Mouse (Mus musculus) lung, embryonic 14.5 days (tissue): ENCODE data around the gene Kcnv2. TPM values are rescaled to one million over a fixed set of nuclear protein-coding genes. Genes with fewer than 3 reads are reported as not detected.

ENCODE experiments used
- ATAC-seq: fragments of 200-750 bp; cut with Nextera tagmentation; 2 replicates; pipeline ENCODE4 v1.8.0; 2017; ENCODE audit warnings: mild to moderate bottlenecking, moderate TSS enrichment, moderate library complexity; ENCODE audit not compliant: insufficient read depth
- DNase-seq: peaks from one replicate; pipeline ENCODE4 v3.0.0-alpha.2; 2015
- H3K27ac ChIP-seq: fragments of 300-500 bp; sonication (generic); 2 replicates; pipeline ENCODE4 v1.5.1; 2014; ENCODE audit warnings: low read depth, mild to moderate bottlenecking, moderate library complexity
- H3K27me3 ChIP-seq: fragments of 300-500 bp; sonication (generic); 2 replicates; pipeline ENCODE4 v1.6.1; 2014; ENCODE audit warnings: low read length, control low read depth; ENCODE audit not compliant: insufficient read depth
- H3K36me3 ChIP-seq: fragments of 300-500 bp; sonication (generic); 2 replicates; pipeline ENCODE4 v1.6.1; 2014; ENCODE audit warnings: control low read depth; ENCODE audit not compliant: insufficient read depth
- H3K4me1 ChIP-seq: fragments of 300-500 bp; sonication (generic); 2 replicates; pipeline ENCODE4 v1.6.1; 2014; ENCODE audit warnings: antibody characterized with exemption, control low read depth; ENCODE audit not compliant: insufficient read depth
- H3K4me2 ChIP-seq: fragments of 300-500 bp; sonication (generic); 2 replicates; pipeline ENCODE4 v1.6.1; 2014; ENCODE audit warnings: mild to moderate bottlenecking
- H3K4me3 ChIP-seq: fragments of 300-500 bp; sonication (generic); 2 replicates; pipeline ENCODE4 v1.5.1; 2014; ENCODE audit warnings: low read depth, low read length
- H3K9ac ChIP-seq: fragments of 300-500 bp; sonication (generic); 2 replicates; pipeline ENCODE4 v1.6.1; 2014
- H3K9me3 ChIP-seq: fragments of 300-500 bp; sonication (generic); 2 replicates; pipeline ENCODE4 v1.6.1; 2016; ENCODE audit warnings: low read depth, low read length, control low read depth
- CTCF ChIP-seq: IDR thresholded peaks from 2 replicates; pipeline ENCODE4 v1.5.1; 2016; ENCODE audit warnings: antibody characterized with exemption, low read depth
- WGBS: fragments of 180-500 bp; shearing (Covaris S2); extraction: QIAGEN DNeasy Blood & Tissue Kit; methylation state at CpG from one replicate; pipeline ENCODE4 v1.1.7; 2014; 5-methylcytosine and 5-hydroxymethylcytosine counted together
- polyA plus RNA-seq: library from polyadenylated mRNA; unstranded; fragments of >200 nt; fragmentation: Nextera tagmentation; extraction: Ambion mirVana; gene quantifications from 2 replicates; pipeline ENCODE4 v1.2.1, GENCODE M21; 2014

Kcnv2 gene
- polyA plus RNA-seq, 1 experiment from 2014 or later = not detected

- peak overlapping the region; percentile 42; the same call in 1 of the 2 replicates for H3K27ac ChIP-seq
- H3K4me3 ChIP-seq = peak overlapping the region; percentile 11; the same call in 1 of the 2 replicates
- no peak for TF ChIP-seq CTCF
- ATAC-seq = peak; percentile 75
- peak overlapping the region; percentile 56 for H3K4me2 ChIP-seq
- H3K4me1 ChIP-seq = peaks cover 6% of the 10 kb centered on the region; the same call in 1 of the 2 replicates
- peak; percentile 73 for DNase-seq
- no peaks in the 10 kb centered on the region for H3K27me3 ChIP-seq
- H3K36me3 ChIP-seq = no peaks in the 10 kb centered on the region
- 1% methylated on average over 8 of the region's 8 CpGs for WGBS
- H3K9me3 ChIP-seq = no peaks in the 10 kb centered on the region
- peak overlapping the region; percentile 32; the same call in 1 of the 2 replicates for H3K9ac ChIP-seq
These were observed 42.1 kb downstream of the Kcnv2 start for GRCm38 (mm10) chr19:27364521-27364931.

- Histone ChIP-seq H3K27ac (no peak overlapping the region), H3K9me3 (no peaks in the 10 kb centered on the region), H3K9ac (no peak overlapping the region), H3K4me1 (peaks cover 6% of the 10 kb centered on the region; the same call in 1 of the 2 replicates), H3K4me3 (no peak overlapping the region), H3K36me3 (no peaks in the 10 kb centered on the region), H3K4me2 (no peak overlapping the region), H3K27me3 (no peaks in the 10 kb centered on the region)
- DNase-seq (no peak), ATAC-seq (no peak)
- no peak for TF ChIP-seq CTCF
- WGBS = 74% methylated on average over 10 of the region's 10 CpGs
These were observed 43.8 kb downstream of the Kcnv2 start for GRCm38 (mm10) chr19:27366113-27366746.

DNA sequence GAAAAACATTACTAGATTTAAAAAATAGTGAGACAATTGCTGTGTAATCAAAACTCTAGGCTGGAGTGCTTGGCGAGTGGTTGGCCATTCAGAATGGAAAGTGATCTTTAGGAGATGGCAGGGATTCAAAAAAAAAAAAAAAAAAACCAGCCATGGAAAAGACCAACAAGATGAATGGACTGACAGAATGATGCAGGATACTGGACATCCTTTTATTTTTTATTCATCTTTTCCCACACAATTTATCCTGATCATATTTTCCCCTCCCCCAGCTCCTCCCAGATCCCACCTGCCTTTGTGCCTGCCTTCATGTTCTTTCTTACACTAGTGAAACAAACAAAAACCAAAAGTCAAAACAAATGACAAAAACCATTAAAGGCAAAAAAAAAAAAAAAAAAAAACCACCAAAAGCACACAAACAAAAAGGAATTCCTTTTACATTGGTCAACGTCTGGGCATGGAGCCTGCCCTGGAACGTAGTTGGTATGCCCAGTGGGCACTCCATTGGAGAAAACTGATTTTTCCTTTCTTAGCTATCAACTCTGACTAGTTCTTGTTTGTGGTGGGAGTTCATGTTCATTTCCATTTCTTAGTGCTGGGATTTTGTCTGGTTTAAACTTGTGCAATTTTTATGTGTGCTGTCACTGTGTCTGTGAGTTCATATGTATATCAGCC, 47.2 kb downstream of the Kcnv2 start:
- peak; percentile 65 for DNase-seq
- no peak; the same call in 1 of the 2 replicates for ATAC-seq
- H3K9me3 ChIP-seq = no peaks in the 10 kb centered on the region
- no peak for TF ChIP-seq CTCF
- 0 out of 2 replicates have a peak, but pooled peaks cover 2% of the 10 kb centered on the region for H3K4me1 ChIP-seq
- H3K4me2 ChIP-seq = no peak overlapping the region
- H3K36me3 ChIP-seq = no peaks in the 10 kb centered on the region
- WGBS = 51% methylated on average over 3 of the region's 3 CpGs
- no peak overlapping the region for H3K9ac ChIP-seq
- H3K27ac ChIP-seq = no peak overlapping the region
- H3K4me3 ChIP-seq = no peak overlapping the region
- H3K27me3 ChIP-seq = no peaks in the 10 kb centered on the region

- Histone ChIP-seq H3K9me3 (no peaks in the 10 kb centered on the region), H3K27me3 (no peaks in the 10 kb centered on the region), H3K36me3 (no peaks in the 10 kb centered on the region), H3K4me1 (no peaks in the 10 kb centered on the region), H3K4me3 (no peak overlapping the region), H3K4me2 (no peak overlapping the region), H3K9ac (no peak overlapping the region), H3K27ac (no peak overlapping the region)
- 64% methylated on average over 2 of the region's 2 CpGs for WGBS
- DNase-seq (peak; percentile 61), ATAC-seq (no peak; the same call in 1 of the 2 replicates)
- no peak for TF ChIP-seq CTCF
These were observed 47.8 kb downstream of the Kcnv2 start for GRCm38 (mm10) chr19:27370174-27370573.

- ATAC-seq (no peak), DNase-seq (no peak)
- no peaks in the 10 kb centered on the region for H3K36me3 ChIP-seq
- H3K27ac ChIP-seq = no peak overlapping the region
- H3K9me3 ChIP-seq = no peaks in the 10 kb centered on the region
- H3K4me3 ChIP-seq = no peak overlapping the region
- TF ChIP-seq CTCF = no peak
- no peaks in the 10 kb centered on the region for H3K4me1 ChIP-seq
- 72% methylated on average over 2 of the region's 2 CpGs for WGBS
- no peaks in the 10 kb centered on the region for H3K27me3 ChIP-seq
- no peak overlapping the region for H3K4me2 ChIP-seq
- no peak overlapping the region for H3K9ac ChIP-seq
These were observed 48.4 kb downstream of the Kcnv2 start for GRCm38 (mm10) chr19:27370784-27371183.

DNA sequence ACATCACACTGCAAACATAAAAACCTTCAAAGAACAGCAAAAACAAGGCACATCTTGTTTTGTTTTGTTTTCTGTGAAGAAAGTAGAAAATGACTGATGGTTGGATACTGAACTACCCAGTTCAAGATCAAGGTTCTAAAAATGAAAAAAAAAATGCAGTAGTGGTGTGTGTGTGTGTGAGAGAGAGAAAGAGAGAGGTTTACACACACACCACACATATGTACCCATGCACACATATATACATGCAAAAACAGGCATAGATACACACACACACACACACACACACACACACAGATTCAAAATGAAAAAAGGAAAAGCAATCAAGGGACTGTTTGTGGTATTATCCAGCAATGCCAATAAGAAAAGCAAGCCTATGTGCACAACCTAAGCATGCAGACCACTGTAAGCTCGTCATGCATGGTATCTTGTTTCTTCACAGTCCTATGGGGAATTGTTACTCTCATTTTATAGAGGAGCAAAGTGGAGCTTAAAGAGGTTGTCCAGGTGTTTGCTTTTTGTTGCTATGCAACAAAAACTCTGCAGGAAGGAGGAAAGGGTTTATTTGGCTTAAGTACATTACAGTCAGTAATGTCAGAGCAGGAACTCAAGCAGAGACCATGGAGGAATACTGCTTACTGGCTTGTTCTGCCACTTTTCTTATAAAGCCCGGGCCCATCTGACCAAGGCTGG, 57.5 kb downstream of the Kcnv2 start:
- Histone ChIP-seq H3K36me3 (peaks cover 1% of the 10 kb centered on the region; the same call in 1 of the 2 replicates), H3K4me2 (no peak overlapping the region), H3K9ac (no peak overlapping the region), H3K4me3 (no peak overlapping the region), H3K9me3 (no peaks in the 10 kb centered on the region), H3K27ac (no peak overlapping the region), H3K4me1 (no peaks in the 10 kb centered on the region), H3K27me3 (no peaks in the 10 kb centered on the region)
- DNase-seq (no peak), ATAC-seq (no peak)
- 76% methylated on average over 2 of the region's 2 CpGs for WGBS
- TF ChIP-seq CTCF = no peak

DNA sequence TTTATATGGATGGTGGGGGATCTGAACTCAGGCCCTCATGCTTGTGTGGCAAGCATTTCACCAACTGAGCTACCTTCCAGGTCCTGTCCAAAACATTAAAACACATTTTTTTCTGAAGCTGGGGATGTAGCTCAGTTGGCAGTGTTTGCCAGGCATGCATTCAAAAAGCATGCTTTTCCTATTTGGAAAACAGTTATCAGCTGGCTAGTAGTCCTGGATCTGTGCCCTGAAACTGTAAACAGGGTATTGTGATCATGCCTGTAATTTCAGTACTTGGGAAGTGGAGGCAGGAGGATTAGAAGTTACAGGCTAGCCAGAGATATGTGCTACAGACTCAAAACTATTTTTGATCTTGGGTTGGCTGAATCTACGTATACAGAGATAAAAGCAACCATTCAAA, 59.7 kb downstream of the Kcnv2 start:
- Histone ChIP-seq H3K27ac (no peak overlapping the region), H3K4me1 (no peaks in the 10 kb centered on the region), H3K4me2 (no peak overlapping the region), H3K4me3 (no peak overlapping the region), H3K36me3 (peaks cover 22% of the 10 kb centered on the region; the same call in 1 of the 2 replicates), H3K27me3 (no peaks in the 10 kb centered on the region), H3K9me3 (no peaks in the 10 kb centered on the region), H3K9ac (no peak overlapping the region)
- no peak for TF ChIP-seq CTCF
- DNase-seq (peak; percentile 41), ATAC-seq (no peak)
- WGBS = 72% methylated on average over 1 of the region's 1 CpGs
